Mouse (Mus musculus): ENCODE measurements around the gene Nfkbia.

- no peak for TF ChIP-seq CTCF (IDR thresholded peaks at IDR 0.05)
- no peak for TF ChIP-seq POLR2A (IDR thresholded peaks at IDR 0.05; ENCODE audit: insufficient read depth, low read depth, low read length)
These were observed 8.2 kb downstream of the Nfkbia start for GRCm38 (mm10) chr12:55484079-55484774.

All from heart, adult 2 months (tissue).